Mouse (Mus musculus): ENCODE measurements around the gene Kcnj9.
A peak's percentile ranks its signal among the peaks of the same experiment; 100 is the strongest.

Kcnj9 gene

GRCm38 (mm10) chr1:172332925-172333324, 3.8 kb upstream of the Kcnj9 start:
- no peak for DNase-seq (ENCODE audit: low spot score)

DNA sequence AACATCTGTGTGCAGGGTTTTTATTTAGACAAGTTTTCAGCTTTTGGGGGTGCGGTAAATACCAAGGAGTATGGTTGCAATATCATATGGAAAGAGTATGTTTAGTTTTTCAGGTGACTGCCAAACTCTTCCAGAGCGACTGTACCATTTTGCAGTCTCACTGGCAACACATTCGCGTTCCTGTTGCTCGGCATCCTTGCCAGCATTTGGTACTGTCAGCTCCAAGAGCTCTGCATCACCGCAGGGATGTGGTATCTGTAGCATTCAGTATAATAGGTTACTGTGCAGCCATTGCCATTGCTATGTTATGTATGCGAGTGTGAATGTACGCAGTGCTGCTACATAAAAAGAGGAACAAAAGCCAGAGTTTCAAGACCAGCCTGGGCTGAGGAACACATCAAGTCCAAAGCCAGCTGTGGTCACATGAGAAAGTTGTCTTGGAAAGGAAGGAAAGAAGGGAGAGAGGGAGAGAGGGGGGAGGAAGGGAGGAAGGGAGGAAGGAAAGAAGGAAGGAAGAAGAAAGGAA, 2.4 kb upstream of the Kcnj9 start:
- no peak for DNase-seq (ENCODE audit: low spot score)

GRCm38 (mm10) chr1:172329616-172330015, 498 bp upstream of the Kcnj9 start:
- DNase-seq (ENCODE audit: low spot score): no peak

DNA sequence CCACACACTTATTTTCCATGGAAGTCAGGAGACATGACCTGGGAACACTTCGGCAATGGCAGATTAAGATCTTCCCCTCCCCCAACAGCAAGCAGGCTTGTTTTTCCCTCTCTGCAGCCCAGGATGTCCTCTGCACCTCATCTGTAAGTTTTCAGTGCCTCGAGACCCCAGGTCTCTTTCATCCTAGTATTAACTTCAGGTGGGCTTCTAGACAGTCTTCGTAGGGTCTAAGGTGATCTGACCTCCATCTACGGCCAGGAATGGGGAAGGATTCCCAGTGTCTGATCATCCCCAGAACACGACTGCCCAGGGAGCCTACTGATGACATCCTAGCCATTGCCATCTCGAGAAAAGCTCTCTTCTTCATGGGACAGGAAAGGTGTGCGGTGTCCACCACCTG, 657 bp downstream of the Kcnj9 start:
- no peak for DNase-seq (ENCODE audit: low spot score)

DNA sequence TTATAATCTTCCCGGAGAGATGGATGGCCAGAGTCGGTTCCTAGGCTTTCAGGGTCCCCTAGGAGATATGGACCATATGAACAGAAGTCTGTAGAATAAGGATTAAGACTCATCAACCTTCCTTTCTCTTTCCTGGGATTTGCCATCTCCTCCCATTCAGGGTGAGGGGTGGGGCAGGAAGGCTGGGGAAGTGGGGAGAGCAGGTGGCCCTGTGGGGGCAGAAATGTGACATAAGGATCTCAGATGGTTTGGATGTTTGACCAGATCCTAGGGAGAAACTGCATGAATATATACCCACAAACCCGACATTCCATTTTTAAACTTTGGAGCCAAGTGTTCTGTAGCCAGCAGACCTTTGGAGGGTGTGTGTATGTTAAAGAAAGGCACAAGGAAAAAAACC, 1.1 kb downstream of the Kcnj9 start:
- DNase-seq (ENCODE audit: low spot score): no peak

GRCm38 (mm10) chr1:172327206-172328001, 1.7 kb downstream of the Kcnj9 start:
- no peak for DNase-seq (ENCODE audit: low spot score)

GRCm38 (mm10) chr1:172326684-172327083, 2.4 kb downstream of the Kcnj9 start:
- DNase-seq (ENCODE audit: low spot score): no peak

DNA sequence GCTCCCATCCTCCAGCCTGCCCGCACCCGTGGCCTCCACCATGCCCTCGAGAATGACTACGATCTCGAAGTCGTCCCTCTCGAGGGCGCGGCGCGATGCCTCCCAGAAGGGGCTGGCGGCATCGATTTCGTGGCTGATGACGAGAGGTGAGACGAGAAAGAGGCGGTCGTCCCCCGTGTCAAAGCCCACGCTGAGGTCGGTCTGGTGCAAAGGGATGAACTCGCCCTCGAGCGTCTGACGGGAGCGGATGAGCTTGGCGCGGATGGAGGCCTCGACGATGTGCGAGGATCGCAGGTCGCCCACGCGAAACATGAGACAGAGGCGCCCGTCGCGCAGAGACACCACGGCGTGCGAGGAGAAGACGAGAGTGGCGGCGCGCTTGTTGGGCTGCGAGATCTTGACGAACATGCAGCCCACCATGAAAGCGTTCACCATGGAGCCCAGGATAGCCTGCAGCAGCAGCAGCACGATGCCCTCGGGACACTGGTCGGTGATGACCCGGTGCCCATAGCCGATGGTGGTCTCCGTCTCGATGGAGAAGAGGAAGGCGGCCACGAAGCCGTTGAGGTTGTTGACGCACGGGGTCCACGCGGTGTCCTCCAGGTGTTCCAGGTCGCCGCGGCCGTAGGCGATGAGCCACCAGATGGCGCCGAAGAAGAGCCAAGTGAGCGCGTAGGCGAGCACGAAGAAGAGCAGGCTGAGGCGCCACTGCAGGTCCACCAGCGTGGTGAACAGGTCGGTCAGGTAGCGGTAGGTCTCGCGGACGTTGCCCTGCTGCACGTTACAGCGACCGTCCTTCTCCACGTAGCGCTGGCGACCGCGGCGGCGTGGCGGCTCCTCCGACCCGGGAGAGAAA, 3.2 kb downstream of the Kcnj9 start:
- DNase-seq (ENCODE audit: low spot score): peak; percentile 63

- DNase-seq (ENCODE audit: low spot score): peak; percentile 36
Observed at GRCm38 (mm10) chr1:172324725-172325124, 4.4 kb downstream of the Kcnj9 start.

DNA sequence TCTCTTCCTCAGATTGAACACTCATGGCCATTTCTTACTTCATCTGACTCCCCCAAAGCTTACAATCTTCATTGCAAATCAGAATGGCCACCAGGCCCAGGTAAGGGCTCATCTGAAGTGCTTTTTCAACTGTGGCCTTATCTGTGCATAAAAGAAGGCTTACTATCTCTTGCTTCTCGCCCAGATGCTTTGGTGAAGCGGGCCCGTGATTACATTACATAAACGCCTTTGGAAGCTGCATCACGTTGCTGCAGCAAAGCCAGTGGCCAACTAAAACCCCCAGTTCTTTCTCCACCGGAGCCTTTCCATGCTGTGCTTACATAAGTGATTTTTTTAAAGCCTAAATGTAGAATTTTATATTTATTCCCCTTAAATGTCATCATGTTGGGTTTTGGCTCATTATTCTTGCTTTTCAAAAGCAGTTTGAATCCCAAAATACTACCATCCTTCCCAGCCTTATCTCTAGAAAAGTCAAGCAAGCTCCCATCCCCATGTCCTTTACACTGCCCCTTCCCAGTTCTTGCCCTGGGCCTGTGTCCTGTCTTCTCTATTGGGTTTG, 5.2 kb downstream of the Kcnj9 start:
- DNase-seq (ENCODE audit: low spot score): no peak

DNA sequence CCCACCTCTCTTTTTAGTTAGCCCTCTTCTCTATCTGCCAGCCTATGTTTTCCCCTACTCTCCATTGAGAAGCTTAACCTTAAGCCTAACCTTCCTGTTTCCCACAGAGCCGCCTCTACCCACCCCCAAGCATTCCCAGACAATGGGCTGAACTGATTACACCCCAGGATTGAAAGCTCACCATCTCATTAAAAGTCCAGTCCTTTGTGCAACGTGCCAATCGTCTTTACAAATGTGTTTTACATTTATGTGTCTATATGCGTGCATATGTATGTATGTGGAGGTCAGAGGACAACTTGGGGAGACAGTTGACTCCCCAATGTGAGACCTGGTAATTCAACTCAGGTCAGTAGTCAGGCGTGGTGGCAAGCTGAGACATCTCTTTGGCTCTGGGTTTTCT, 5.8 kb downstream of the Kcnj9 start:
- DNase-seq (ENCODE audit: low spot score): no peak

GRCm38 (mm10) chr1:172322725-172323124, 6.4 kb downstream of the Kcnj9 start:
- no peak for DNase-seq (ENCODE audit: low spot score)

DNA sequence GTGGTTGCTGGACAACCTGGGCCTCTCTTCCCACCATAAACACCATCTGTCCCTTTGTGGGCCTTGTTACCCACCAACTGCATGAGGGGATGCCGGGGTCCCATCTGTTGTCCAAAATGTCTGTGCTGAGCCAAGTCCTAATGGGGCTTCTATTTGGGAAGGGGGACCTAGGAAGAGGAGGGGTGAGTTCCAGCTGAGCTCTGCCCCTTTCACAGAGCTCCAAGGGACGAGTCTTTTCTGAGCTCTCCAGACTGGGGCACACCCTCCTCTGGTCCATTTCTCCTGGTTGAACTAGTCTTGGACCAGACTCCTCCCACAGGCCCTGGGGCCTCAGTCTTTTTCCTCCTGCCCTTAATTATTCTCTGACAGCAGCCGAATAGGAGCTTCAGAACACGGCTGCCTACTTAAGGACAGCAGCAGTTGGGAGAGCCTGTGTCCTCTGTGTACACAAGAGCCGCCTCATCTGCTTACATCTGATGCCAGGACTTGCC, 9.2 kb downstream of the Kcnj9 start:
- DNase-seq (ENCODE audit: low spot score): no peak

DNA sequence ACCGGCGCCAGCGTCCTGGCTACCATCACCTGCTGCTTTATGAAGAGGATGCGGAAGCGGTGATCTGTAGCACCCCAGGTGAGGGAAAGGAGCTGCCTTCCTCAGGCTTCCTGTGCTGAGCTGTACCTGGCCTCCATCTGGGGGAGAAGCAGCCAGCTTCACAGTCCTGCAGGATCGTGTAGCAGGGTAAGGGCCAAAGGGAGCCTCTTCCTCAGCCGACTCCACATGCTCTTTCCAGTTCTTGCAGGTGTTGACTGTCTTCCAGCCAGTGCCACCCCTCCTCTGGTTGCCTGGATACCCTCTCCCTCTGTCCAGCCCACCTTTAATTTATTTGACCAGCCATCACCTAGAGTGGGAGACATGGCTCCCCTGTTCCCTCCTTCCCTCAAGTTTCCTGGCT, 9.8 kb downstream of the Kcnj9 start:
- DNase-seq (ENCODE audit: low spot score): no peak

GRCm38 (mm10) chr1:172318424-172319035, 10.6 kb downstream of the Kcnj9 start:
- DNase-seq (ENCODE audit: low spot score): no peak

DNA sequence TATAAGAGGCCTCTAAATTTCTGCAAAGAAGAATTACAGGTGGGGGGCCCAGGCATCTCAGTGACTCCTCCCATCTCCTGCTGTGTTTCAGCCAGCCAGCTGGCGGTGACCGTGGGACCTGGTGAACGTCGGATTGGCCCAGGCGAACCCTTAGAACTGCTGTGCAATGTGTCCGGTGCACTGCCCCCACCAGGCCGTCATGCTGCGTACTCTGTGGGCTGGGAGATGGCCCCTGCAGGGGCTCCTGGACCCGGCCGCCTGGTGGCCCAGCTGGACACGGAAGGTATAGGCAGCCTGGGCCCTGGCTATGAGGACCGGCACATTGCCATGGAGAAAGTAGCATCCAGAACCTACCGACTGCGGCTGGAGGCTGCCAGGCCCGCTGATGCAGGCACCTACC, 11.2 kb downstream of the Kcnj9 start:
- no peak for DNase-seq (ENCODE audit: low spot score)

DNA sequence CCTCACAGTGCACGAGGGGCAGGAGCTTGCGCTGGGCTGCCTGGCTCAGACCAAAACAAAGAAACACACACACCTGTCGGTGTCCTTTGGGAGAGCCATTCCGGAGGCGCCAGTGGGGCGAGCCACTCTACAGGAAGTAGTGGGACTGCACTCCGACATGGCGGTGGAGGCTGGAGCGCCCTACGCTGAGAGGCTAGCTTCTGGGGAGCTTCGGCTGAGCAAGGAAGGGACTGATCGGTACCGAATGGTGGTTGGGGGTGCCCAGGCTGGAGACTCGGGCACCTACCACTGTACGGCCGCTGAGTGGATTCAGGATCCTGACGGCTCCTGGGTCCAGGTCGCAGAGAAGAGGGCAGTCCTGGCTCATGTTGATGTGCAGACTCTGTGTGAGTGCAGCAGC, 11.7 kb downstream of the Kcnj9 start:
- DNase-seq (ENCODE audit: low spot score): no peak

DNA sequence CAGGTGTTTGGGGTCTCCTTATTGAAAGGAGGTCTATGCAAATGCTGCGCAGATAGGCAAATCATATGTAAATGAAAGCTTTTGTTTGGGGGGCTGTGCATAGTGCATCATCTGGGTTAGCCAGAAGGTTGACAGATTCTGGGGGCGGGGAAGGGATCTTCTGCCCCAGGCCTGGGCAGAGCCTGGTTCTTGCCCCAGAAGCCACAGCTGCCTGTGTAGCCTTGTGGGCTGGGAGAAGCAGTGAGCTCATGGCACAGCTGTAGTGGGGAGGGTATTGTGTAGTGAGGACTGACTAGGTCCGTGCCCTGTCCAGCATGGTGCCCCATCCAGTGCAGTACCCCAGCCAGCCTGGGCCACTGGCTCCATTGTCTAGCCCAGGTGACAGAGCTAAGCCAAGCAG, 14.2 kb downstream of the Kcnj9 start:
- DNase-seq (ENCODE audit: low spot score): no peak

- no peak for DNase-seq (ENCODE audit: low spot score)
Observed at GRCm38 (mm10) chr1:172313613-172314411, 15.3 kb downstream of the Kcnj9 start.

GRCm38 (mm10) chr1:172312768-172313561, 16.2 kb downstream of the Kcnj9 start:
- DNase-seq (ENCODE audit: low spot score): no peak

Data from yolk sac, embryonic 10.5 days (tissue).